Mouse (Mus musculus) CH12.LX (cell line): ENCODE results near the gene Dnm1. TPM values are rescaled to one million over a fixed set of nuclear protein-coding genes. Genes with fewer than 3 reads are reported as not detected.

Source experiments
- DNase-seq: peaks from one replicate; pipeline ENCODE4 v3.0.0-alpha.2; 2013; ENCODE audit errors: extremely low read depth
- H3K27ac ChIP-seq: 2 replicates; pipeline ENCODE4 v1.5.1; 2012; ENCODE audit warnings: low read depth, mild to moderate bottlenecking, control low read depth, moderate library complexity; ENCODE audit not compliant: insufficient read depth
- H3K27me3 ChIP-seq: replicated peaks from 2 replicates; pipeline ENCODE3; 2012; ENCODE audit warnings: inconsistent platforms
- H3K36me3 ChIP-seq, 2 experiments: replicated peaks in 1 of 2; 2 replicates each; pipeline versions ENCODE3 to v1.6.1; 2012; ENCODE audit warnings: inconsistent platforms in 1 of 2, low read length in 1 of 2, mild to moderate bottlenecking in 1 of 2, mixed read lengths in 1 of 2, moderate library complexity in 1 of 2; ENCODE audit not compliant: control insufficient read depth in 1 of 2, insufficient read depth in 1 of 2
- H3K4me1 ChIP-seq, 2 experiments: 2 replicates each; pipeline ENCODE4 v1.6.1; 2012; ENCODE audit warnings: inconsistent platforms in 1 of 2, moderate library complexity in 1 of 2; ENCODE audit not compliant: insufficient read depth in 2 of 2, control insufficient read depth in 1 of 2
- H3K4me2 ChIP-seq: 2 replicates; pipeline ENCODE4 v1.6.1; 2012; ENCODE audit warnings: low read depth, mild to moderate bottlenecking, control low read depth; ENCODE audit not compliant: poor library complexity, insufficient read depth, severe bottlenecking
- H3K4me3 ChIP-seq, 3 experiments: fragments of 150-350 bp in 1 of 3; sonication (generic) in 1 of 3; replicated peaks in 1 of 3; 2 replicates each; pipeline versions ENCODE3 to v1.5.1; 2011 to 2012; ENCODE audit warnings: low read depth in 2 of 3, low read length in 2 of 3, mild to moderate bottlenecking in 2 of 3, moderate library complexity in 2 of 3, control low read depth in 1 of 3, improper control_type of control experiment in 1 of 3, inconsistent platforms in 1 of 3, mixed read lengths in 1 of 3; ENCODE audit not compliant: poor library complexity in 1 of 3
- H3K79me2 ChIP-seq: replicated peaks from 2 replicates; pipeline ENCODE4 v1.6.1; 2012; ENCODE audit warnings: mild to moderate bottlenecking, moderate library complexity; ENCODE audit not compliant: control insufficient read depth, poor library complexity, insufficient read depth, severe bottlenecking; ENCODE audit errors: extremely low read depth
- H3K9ac ChIP-seq: 2 replicates; pipeline ENCODE4 v1.6.1; 2012; ENCODE audit warnings: low read depth, mild to moderate bottlenecking, control low read depth, moderate library complexity; ENCODE audit not compliant: insufficient read depth
- H3K9me3 ChIP-seq: replicated peaks from 2 replicates; pipeline ENCODE3; 2012; ENCODE audit warnings: low read length, inconsistent platforms, mixed read lengths
- CHD2 ChIP-seq: IDR thresholded peaks from 2 replicates; pipeline ENCODE4 v1.6.1; 2011; ENCODE audit warnings: low read length, improper control_type of control experiment
- EP300 ChIP-seq: IDR thresholded peaks from 2 replicates; pipeline ENCODE4 v1.6.1; 2011; ENCODE audit warnings: low read length, improper control_type of control experiment
- ETS1 ChIP-seq: conservative IDR thresholded peaks from 2 replicates; pipeline ENCODE4 v1.6.1; 2012; ENCODE audit warnings: low read depth, mild to moderate bottlenecking, inconsistent platforms, low read length, improper control_type of control experiment, moderate library complexity
- IRF4 ChIP-seq: IDR thresholded peaks from 2 replicates; pipeline ENCODE4 v1.6.1; 2014; ENCODE audit warnings: low read depth, mild to moderate bottlenecking, inconsistent platforms, low read length, improper control_type of control experiment
- JUND ChIP-seq: conservative IDR thresholded peaks from 2 replicates; pipeline ENCODE4 v1.6.1; 2011; ENCODE audit warnings: low read depth, low read length, improper control_type of control experiment
- KAT2A ChIP-seq: IDR thresholded peaks from 2 replicates; pipeline ENCODE4 v1.6.1; 2012; ENCODE audit warnings: low read length, improper control_type of control experiment, inconsistent platforms; ENCODE audit not compliant: insufficient replicate concordance
- MXI1 ChIP-seq: IDR thresholded peaks from 2 replicates; pipeline ENCODE4 v1.6.1; 2011; ENCODE audit warnings: mild to moderate bottlenecking, low read depth, low read length, improper control_type of control experiment
- MYC ChIP-seq: IDR thresholded peaks from 2 replicates; pipeline ENCODE4 v1.6.1; 2011; ENCODE audit warnings: low read depth, mild to moderate bottlenecking, improper control_type of control experiment, low read length
- SIN3A ChIP-seq: IDR thresholded peaks from 2 replicates; pipeline ENCODE4 v1.6.1; 2012; ENCODE audit warnings: low read length, improper control_type of control experiment, inconsistent platforms
- ZC3H11A ChIP-seq: IDR thresholded peaks from 2 replicates; pipeline ENCODE4 v1.6.1; 2012; ENCODE audit warnings: low read depth, mild to moderate bottlenecking, inconsistent platforms, low read length, improper control_type of control experiment
- dilution Hi-C: fragments of 300-500 bp; cut with MboI; formaldehyde crosslinking; loops from 2 replicates; pipeline ENCODE4 v1.14.3; 2020; ENCODE audit warnings: low sequenced_read_pairs; ENCODE audit not compliant: extremely low pct_unique_long_range_greater_than_20kb, extremely low pct_ligation_motif_present
- in situ Hi-C: fragments of 300-500 bp; cut with MboI; formaldehyde crosslinking; loops from 3 replicates; pipeline ENCODE4 v1.14.3; 2019; ENCODE audit warnings: low sequenced_read_pairs, low pct_ligation_motif_present, low pct_unique_long_range_greater_than_20kb, mixed read lengths
- polyA plus RNA-seq: library from polyadenylated mRNA; unstranded; fragments of >175 nt; gene quantifications from 2 replicates; pipeline ENCODE4 v1.2.1, GENCODE M21; 2012; ENCODE audit warnings: low read depth; ENCODE audit not compliant: insufficient read length
- total RNA-seq, 2 experiments: library from RNA; depleted of rRNA; stranded (reverse); fragments of 300-350 nt in 1 of 2; fragments of >200 nt in 1 of 2; gene quantifications; 2 replicates each; pipeline ENCODE4 v1.2.3; 2012 to 2014

Gene Dnm1
- total and polyA plus RNA-seq, 3 experiments, result 0.25 TPM; not detected in 2

DNA sequence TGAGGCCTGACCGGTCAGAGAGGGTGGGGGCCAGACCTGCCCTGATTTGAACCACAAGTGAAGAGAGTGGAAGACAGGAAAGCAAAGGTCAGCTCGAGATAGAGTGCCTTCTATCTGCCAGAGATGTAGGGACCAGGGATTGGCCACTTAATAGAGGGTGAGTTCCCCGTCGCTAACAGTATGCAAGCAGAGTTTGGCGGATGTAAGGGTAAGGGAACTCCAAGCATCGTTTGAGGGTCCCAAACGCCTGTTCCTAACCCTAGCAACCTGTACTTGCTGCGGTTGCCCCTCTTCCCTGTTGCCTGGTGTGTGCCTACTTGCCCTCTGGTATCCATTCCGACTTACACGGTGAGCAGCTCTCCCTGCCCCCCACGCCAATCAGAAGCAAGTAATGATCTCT is 32.4 kb downstream of the Dnm1 start:
- Histone ChIP-seq H3K27me3 (peaks cover 76% of the 10 kb centered on the region), H3K4me3 (no peak overlapping the region), H3K27ac (no peak overlapping the region), H3K9me3 (peaks cover 3% of the 10 kb centered on the region), H3K79me2 (no peaks in the 10 kb centered on the region), H3K4me1 (peaks cover 2 to 13% of the 10 kb centered on the region in 2 experiments), H3K4me2 (no peak overlapping the region), H3K36me3 (no peaks in the 10 kb centered on the region), H3K9ac (no peak overlapping the region)
- TF ChIP-seq CHD2 (no peak), IRF4 (no peak)
- in situ Hi-C loops (no loop called here), dilution Hi-C loops (no loop called here)
- DNase-seq, result no peak

DNA sequence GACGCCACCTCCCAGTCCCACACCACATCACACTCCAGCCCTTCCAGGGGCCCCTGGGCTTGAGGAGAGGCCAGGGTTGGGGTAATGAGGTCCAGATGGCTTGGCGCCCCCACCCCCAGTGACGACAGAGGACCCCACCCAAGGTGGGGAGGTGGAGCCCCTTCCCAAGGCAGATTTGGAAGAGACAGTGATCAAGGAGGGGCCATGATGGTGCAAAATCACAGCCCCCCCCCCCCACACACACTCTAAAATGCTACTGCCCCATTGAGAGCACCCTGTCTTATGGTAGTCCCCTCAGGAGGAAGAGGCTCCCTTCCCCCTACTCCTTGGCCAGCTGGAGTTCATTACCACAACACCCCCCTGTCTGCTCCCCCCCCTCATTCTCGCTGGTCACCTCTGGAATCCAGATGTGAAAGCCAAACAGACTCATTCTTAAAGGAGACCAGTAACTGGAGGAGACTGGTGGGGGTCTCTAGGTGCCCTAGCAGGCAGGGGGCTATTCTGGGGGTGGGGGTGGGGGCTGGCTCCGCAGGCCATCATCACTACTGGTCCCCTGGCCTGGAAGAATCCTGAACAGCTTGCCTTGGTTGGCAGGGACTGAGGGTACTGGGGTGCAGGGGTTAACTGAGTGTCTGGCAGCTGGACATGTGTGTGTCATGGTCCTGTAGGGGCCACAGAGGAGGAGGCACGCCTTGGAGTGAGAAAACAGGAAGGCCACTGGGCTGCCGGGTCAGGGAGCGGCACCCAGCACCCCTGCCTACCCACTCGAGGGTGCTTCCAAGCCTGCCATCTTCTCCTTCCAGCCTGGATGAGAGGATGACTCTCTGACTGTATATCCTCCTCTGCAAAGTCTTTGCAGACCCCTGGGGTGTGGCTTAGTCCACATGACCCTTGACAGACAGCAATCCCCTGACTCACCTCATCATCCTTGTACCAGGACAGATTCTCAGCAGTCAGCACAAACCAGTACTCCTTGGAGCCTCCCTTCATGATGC is 33.3 kb downstream of the Dnm1 start:
- Histone ChIP-seq H3K27me3 (peaks cover 75% of the 10 kb centered on the region), H3K36me3 (no peaks in the 10 kb centered on the region), H3K4me3 (no peak overlapping the region), H3K9me3 (peaks cover 3% of the 10 kb centered on the region), H3K79me2 (no peaks in the 10 kb centered on the region), H3K4me1 (peaks cover 5 to 13% of the 10 kb centered on the region in 2 experiments), H3K9ac (no peak overlapping the region), H3K4me2 (no peak overlapping the region), H3K27ac (no peak overlapping the region)
- in situ Hi-C loops, result no loop called here
- DNase-seq, result no peak
- TF ChIP-seq ETS1, result no peak
- TF ChIP-seq MYC, result no peak
- TF ChIP-seq JUND, result no peak
- TF ChIP-seq KAT2A, result no peak
- TF ChIP-seq ZC3H11A, result no peak
- no peak for TF ChIP-seq EP300
- no peak for TF ChIP-seq CHD2
- no peak for TF ChIP-seq MXI1
- TF ChIP-seq SIN3A, result no peak
- dilution Hi-C loops, result no loop called here
